Mouse (Mus musculus): ENCODE measurements at regions not wholly inside any gene's neighbourhood (a gene's known extent, or its start where the extent isn't known, plus 50 kb on each side); places are given as distances from the start of the nearest gene placed in this dataset.

GRCm38 (mm10) chr9:116511450-116511849 is 336.3 kb upstream of the Tgfbr2 start:
- peak; percentile 55 for DNase-seq

- DNase-seq: no peak
Measured at GRCm38 (mm10) chr9:116507756-116508155, 332.6 kb upstream of the Tgfbr2 start.

- DNase-seq: no peak
Measured at GRCm38 (mm10) chr9:116502831-116503230, 327.7 kb upstream of the Tgfbr2 start.

- DNase-seq: no peak
Measured at GRCm38 (mm10) chr9:116500951-116501350, 325.8 kb upstream of the Tgfbr2 start.

GRCm38 (mm10) chr9:116491227-116491626 is 316.1 kb upstream of the Tgfbr2 start:
- DNase-seq: no peak

GRCm38 (mm10) chr9:116489787-116490186 is 314.6 kb upstream of the Tgfbr2 start:
- DNase-seq: peak; percentile 40

GRCm38 (mm10) chr9:116489273-116489672 is 314.1 kb upstream of the Tgfbr2 start:
- DNase-seq: no peak

- no peak for DNase-seq
Measured at GRCm38 (mm10) chr9:116477309-116477708, 302.1 kb upstream of the Tgfbr2 start.

GRCm38 (mm10) chr9:116475206-116475955 is 300.2 kb upstream of the Tgfbr2 start:
- DNase-seq: no peak

- no peak for DNase-seq
Measured at GRCm38 (mm10) chr9:116472855-116473254, 297.7 kb upstream of the Tgfbr2 start.

- no peak for DNase-seq
Measured at GRCm38 (mm10) chr9:116468569-116469250, 293.6 kb upstream of the Tgfbr2 start.

- DNase-seq: no peak
Measured at GRCm38 (mm10) chr9:116466336-116466735, 291.2 kb upstream of the Tgfbr2 start.

GRCm38 (mm10) chr9:116464626-116465025 is 289.5 kb upstream of the Tgfbr2 start:
- DNase-seq: no peak

- no peak for DNase-seq
Measured at GRCm38 (mm10) chr9:116462232-116462631, 287.1 kb upstream of the Tgfbr2 start.

GRCm38 (mm10) chr9:116460022-116460421 is 284.9 kb upstream of the Tgfbr2 start:
- DNase-seq: no peak

GRCm38 (mm10) chr9:116452050-116452449 is 276.9 kb upstream of the Tgfbr2 start:
- no peak for DNase-seq

- DNase-seq: no peak
Measured at GRCm38 (mm10) chr9:116450829-116451228, 275.7 kb upstream of the Tgfbr2 start.

GRCm38 (mm10) chr9:116447734-116448133 is 272.6 kb upstream of the Tgfbr2 start:
- no peak for DNase-seq

GRCm38 (mm10) chr9:116438580-116438979 is 263.4 kb upstream of the Tgfbr2 start:
- DNase-seq: no peak

GRCm38 (mm10) chr9:116434414-116434813 is 259.3 kb upstream of the Tgfbr2 start:
- no peak for DNase-seq

- DNase-seq: no peak
Measured at GRCm38 (mm10) chr9:116429061-116429460, 253.9 kb upstream of the Tgfbr2 start.

GRCm38 (mm10) chr9:116428475-116428874 is 253.3 kb upstream of the Tgfbr2 start:
- peak; percentile 59 for DNase-seq

- DNase-seq: peak; percentile 19
Measured at GRCm38 (mm10) chr9:116427278-116427677, 252.1 kb upstream of the Tgfbr2 start.

GRCm38 (mm10) chr9:116426269-116426999 is 251.3 kb upstream of the Tgfbr2 start:
- peak; percentile 92 for DNase-seq

Measured in embryo, embryonic 11 days (tissue).